Comparison of ENCODE assay signal across 9 mouse cellular contexts in the genomic region with DNA sequence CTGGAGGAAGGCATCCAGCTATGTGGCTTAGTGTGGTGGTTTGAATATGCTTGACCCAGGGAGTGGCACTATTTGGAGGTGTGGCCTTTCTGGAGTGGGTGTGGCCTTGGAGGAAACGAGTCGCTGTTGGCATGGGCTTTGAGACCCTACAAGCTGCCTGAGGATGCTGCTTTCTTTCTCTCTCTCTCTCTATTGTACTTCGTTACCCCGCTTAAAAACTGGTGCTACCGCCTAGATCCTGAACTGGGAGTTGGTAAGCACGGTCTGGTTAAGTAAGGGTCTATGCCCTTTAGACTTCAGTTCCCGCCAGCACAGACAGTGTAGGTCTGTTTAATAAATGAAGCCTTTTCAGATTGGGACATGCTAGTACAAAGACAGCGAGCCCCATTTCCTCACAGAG. TPM values are rescaled to one million over a fixed set of nuclear protein-coding genes. Genes with fewer than 3 reads are reported as not detected.
DNase-seq lines count a peak whose midpoint lies in the region; ATAC-seq and TF ChIP-seq lines count a peak whose summit lies in the region.
"Had no signal": no experiment of that assay in that cellular context is flagged by ENCODE, and none has a peak within 500 bp of the region (broad histone marks: within the 10 kb centered on the region; RNA-seq: fewer than 3 reads in every experiment).

No protein-coding gene starts in this region.

- H3K4me3 ChIP-seq in left cerebral cortex, adult 2 months = peak overlapping the region; percentile 59
- H3K4me3 ChIP-seq in embryonic facial prominence, embryonic 14.5 days (ENCODE audit: low read depth, low read length) = peak overlapping the region; percentile 75
- H3K4me3 ChIP-seq in hindbrain, postnatal 0 days (ENCODE audit: low read length) = peak overlapping the region; percentile 76
- peak overlapping the region; percentile 69; the same call in 1 of the 2 replicates for H3K4me3 ChIP-seq in neural tube, embryonic 14.5 days (ENCODE audit: low read depth, low read length)

- H3K4me1 ChIP-seq in embryonic facial prominence, embryonic 14.5 days (ENCODE audit: control insufficient read depth, insufficient read depth, low read length) = peaks cover 6% of the 10 kb centered on the region; the same call in 1 of the 2 replicates
- H3K4me1 ChIP-seq in hindbrain, postnatal 0 days (ENCODE audit: insufficient read depth, low read length) = no peaks in the 10 kb centered on the region
- H3K4me1 ChIP-seq in neural tube, embryonic 14.5 days (ENCODE audit: control insufficient read depth, insufficient read depth, low read length) = no peaks in the 10 kb centered on the region; the same call in 1 of the 2 replicates

- H3K27me3 ChIP-seq in embryonic facial prominence, embryonic 14.5 days (replicated peaks; ENCODE audit: control insufficient read depth, insufficient read depth, low read length) = no peaks in the 10 kb centered on the region
- no peaks in the 10 kb centered on the region for H3K27me3 ChIP-seq in hindbrain, postnatal 0 days (ENCODE audit: insufficient read depth, low read length)
- no peaks in the 10 kb centered on the region for H3K27me3 ChIP-seq in neural tube, embryonic 14.5 days (ENCODE audit: control insufficient read depth, insufficient read depth, low read length)

- intact Hi-C loops in left cerebral cortex, adult 2 months (cut with DNase I) = loop anchor here (5.0 to 10.0 kb wide), 3 partner anchors 36 to 198 kb away; a partner anchor contains a TSS

- no peak for DNase-seq in left cerebral cortex, adult 2 months (ENCODE audit: extremely low spot score in 1 of 2, low spot score in 2 of 2)
- no peak for DNase-seq in left cerebral cortex, adult 11 months (ENCODE audit: low spot score)
- DNase-seq in embryonic facial prominence, embryonic 14.5 days (ENCODE audit: low spot score) = no peak
- DNase-seq in hindbrain, postnatal 0 days (ENCODE audit: low spot score) = no peak
- no peak for DNase-seq in adrenal gland, adult 8-10 months
- DNase-seq in frontal cortex, postnatal 10 days (ENCODE audit: low spot score in 2 of 2) = no peak

- H3K9ac ChIP-seq in embryonic facial prominence, embryonic 14.5 days (ENCODE audit: low read depth, low read length) = no peak overlapping the region
- H3K9ac ChIP-seq in hindbrain, postnatal 0 days (replicated peaks; ENCODE audit: low read length) = no peak overlapping the region
- H3K9ac ChIP-seq in neural tube, embryonic 14.5 days (replicated peaks; ENCODE audit: low read depth, low read length) = no peak overlapping the region

- TF ChIP-seq CTCF in left cerebral cortex, adult 2 months (IDR thresholded peaks at IDR 0.05) = no peak
- no peak for TF ChIP-seq CTCF in hindbrain, postnatal 0 days (IDR thresholded peaks at IDR 0.05; ENCODE audit: low read depth)

- no peak for ATAC-seq in embryonic facial prominence, embryonic 14.5 days (ENCODE audit: low read depth)
- no peak for ATAC-seq in hindbrain, postnatal 0 days
- ATAC-seq in neural tube, embryonic 14.5 days (ENCODE audit: low read depth) = no peak; the same call in 1 of the 2 replicates
- ATAC-seq in monocyte, adult 5-6 weeks (replicated peaks; ENCODE audit: insufficient number of reproducible peaks, low FRiP score, low TSS enrichment, poor library complexity, severe bottlenecking) = no peak

- WGBS in embryonic facial prominence, embryonic 14.5 days = 75% methylated on average over 8 of the region's 8 CpGs
- WGBS in hindbrain, postnatal 0 days = 71% methylated on average over 8 of the region's 8 CpGs
- 75% methylated on average over 8 of the region's 8 CpGs for WGBS in neural tube, embryonic 14.5 days

- H3K4me2 ChIP-seq in embryonic facial prominence, embryonic 14.5 days (ENCODE audit: low read depth, low read length) = peak overlapping the region; percentile 83
- H3K4me2 ChIP-seq in hindbrain, postnatal 0 days (ENCODE audit: low read depth, low read length) = peak overlapping the region; percentile 94
- peak overlapping the region; percentile 80 for H3K4me2 ChIP-seq in neural tube, embryonic 14.5 days (ENCODE audit: low read depth, low read length)

- no peak overlapping the region for H3K27ac ChIP-seq in left cerebral cortex, adult 2 months
- H3K27ac ChIP-seq in embryonic facial prominence, embryonic 14.5 days (replicated peaks; ENCODE audit: low read depth, low read length) = no peak overlapping the region
- no peak overlapping the region for H3K27ac ChIP-seq in hindbrain, postnatal 0 days
- no peak overlapping the region for H3K27ac ChIP-seq in neural tube, embryonic 14.5 days (ENCODE audit: low read depth, low read length)

- H3K36me3 ChIP-seq in embryonic facial prominence, embryonic 14.5 days (ENCODE audit: control insufficient read depth, insufficient read depth, low read length) = peaks cover 14% of the 10 kb centered on the region; the same call in 1 of the 2 replicates
- no peaks in the 10 kb centered on the region for H3K36me3 ChIP-seq in hindbrain, postnatal 0 days (ENCODE audit: insufficient read depth, low read length)
- H3K36me3 ChIP-seq in neural tube, embryonic 14.5 days (ENCODE audit: control insufficient read depth, insufficient read depth, low read length) = peaks cover 4% of the 10 kb centered on the region; the same call in 1 of the 2 replicates

- H3K9me3 ChIP-seq in embryonic facial prominence, embryonic 14.5 days (ENCODE audit: control insufficient read depth, low read length) = no peaks in the 10 kb centered on the region
- H3K9me3 ChIP-seq in hindbrain, postnatal 0 days (ENCODE audit: low read length) = no peaks in the 10 kb centered on the region
- H3K9me3 ChIP-seq in neural tube, embryonic 14.5 days (ENCODE audit: control insufficient read depth, low read length) = no peaks in the 10 kb centered on the region

RNA-seq across cellular contexts. Expression of a gene that starts 0.7 kb away (rescaled TPM):
- total RNA-seq in left cerebral cortex, adult 2 months (2021) = 1 to 10 TPM; 2.2 TPM
- polyA plus RNA-seq in embryonic facial prominence, embryonic 14.5 days (2014; fragmentation: Nextera tagmentation; extraction: Ambion mirVana) = 4.8 and 5.0 TPM in 2 replicates
- total RNA-seq in hindbrain, postnatal 0 days (2014; rRNA removed) = 2.0 and 2.7 TPM in 2 replicates
- 1.6 and 2.1 TPM in 2 replicates for polyA plus RNA-seq in hindbrain, postnatal 0 days (2015; fragmentation: Nextera tagmentation; extraction: Ambion mirVana)
- 2.3 and 2.8 TPM in 2 replicates for polyA plus RNA-seq in neural tube, embryonic 14.5 days (2014; fragmentation: Nextera tagmentation; extraction: Ambion mirVana)
- 1 to 10 TPM; 2.3 to 4.5 (median 3.0) TPM for total RNA-seq in adrenal gland, adult 8-10 months (2022)
- 0.68 TPM in 1 of 3 replicates, not detected in the others for total RNA-seq in monocyte, adult 5-6 weeks (2017)

RNA-seq across cellular contexts. Expression of a gene that starts 34.2 kb away (rescaled TPM):
- 100 to 1,000 TPM; 109 to 116 TPM for total RNA-seq in left cerebral cortex, adult 2 months (2021)
- 285 and 291 TPM in 2 replicates for polyA plus RNA-seq in embryonic facial prominence, embryonic 14.5 days (2014; fragmentation: Nextera tagmentation; extraction: Ambion mirVana)
- total RNA-seq in hindbrain, postnatal 0 days (2014; rRNA removed) = 164 and 174 TPM in 2 replicates
- polyA plus RNA-seq in hindbrain, postnatal 0 days (2015; fragmentation: Nextera tagmentation; extraction: Ambion mirVana) = 249 and 261 TPM in 2 replicates
- 272 and 275 TPM in 2 replicates for polyA plus RNA-seq in neural tube, embryonic 14.5 days (2014; fragmentation: Nextera tagmentation; extraction: Ambion mirVana)
- total RNA-seq in adrenal gland, adult 8-10 months (2022) = 100 to 1,000 TPM; 144 to 175 (median 159) TPM
- 243 to 326 TPM (median 251 TPM) in 3 replicates for total RNA-seq in monocyte, adult 5-6 weeks (2017)

RNA-seq across cellular contexts. Expression of a gene that starts 34.4 kb away (rescaled TPM):
- total RNA-seq in left cerebral cortex, adult 2 months (2021) = not detected
- polyA plus RNA-seq in embryonic facial prominence, embryonic 14.5 days (2014; fragmentation: Nextera tagmentation; extraction: Ambion mirVana) = 1.0 and 1.2 TPM in 2 replicates
- total RNA-seq in hindbrain, postnatal 0 days (2014; rRNA removed) = not detected in 2 replicates
- 0.73 and 0.98 TPM in 2 replicates for polyA plus RNA-seq in hindbrain, postnatal 0 days (2015; fragmentation: Nextera tagmentation; extraction: Ambion mirVana)
- polyA plus RNA-seq in neural tube, embryonic 14.5 days (2014; fragmentation: Nextera tagmentation; extraction: Ambion mirVana) = 0.73 and 1.4 TPM in 2 replicates
- total RNA-seq in adrenal gland, adult 8-10 months (2022) = not detected
- total RNA-seq in monocyte, adult 5-6 weeks (2017) = not detected in 3 replicates
- total RNA-seq: left cerebral cortex, postnatal 25 days had no signal

RNA-seq across cellular contexts. Expression of a gene that starts 52.8 kb away (rescaled TPM):
- 10 to 100 TPM; 48.0 to 52.2 TPM for total RNA-seq in left cerebral cortex, adult 2 months (2021)
- 35.8 and 40.2 TPM in 2 replicates for polyA plus RNA-seq in embryonic facial prominence, embryonic 14.5 days (2014; fragmentation: Nextera tagmentation; extraction: Ambion mirVana)
- total RNA-seq in hindbrain, postnatal 0 days (2014; rRNA removed) = 31.4 and 34.2 TPM in 2 replicates
- polyA plus RNA-seq in hindbrain, postnatal 0 days (2015; fragmentation: Nextera tagmentation; extraction: Ambion mirVana) = 18.4 and 18.6 TPM in 2 replicates
- 51.1 and 64.0 TPM in 2 replicates for polyA plus RNA-seq in neural tube, embryonic 14.5 days (2014; fragmentation: Nextera tagmentation; extraction: Ambion mirVana)
- total RNA-seq in adrenal gland, adult 8-10 months (2022) = 10 to 100 TPM; 44.2 to 48.8 (median 47.7) TPM
- 21.2 to 58.3 TPM (median 23.0 TPM) in 3 replicates for total RNA-seq in monocyte, adult 5-6 weeks (2017)
